Mouse (Mus musculus): ENCODE results near the gene Cidec. TPM values are rescaled to one million over a fixed set of nuclear protein-coding genes. Genes with fewer than 3 reads are reported as not detected.
A peak's percentile ranks its signal among the peaks of the same experiment; 100 is the strongest.

Gene Cidec
- polyA plus RNA-seq, 1 experiment = 102 TPM

GRCm38 (mm10) chr6:113416416-113416815 is 19.1 kb downstream of the Cidec start:
- TF ChIP-seq CTCF (conservative IDR thresholded peaks at IDR 0.05; ENCODE audit: insufficient read depth, insufficient read length, low read depth, low read length) = no peak
- TF ChIP-seq POLR2A (IDR thresholded peaks at IDR 0.05; ENCODE audit: low read depth, low read length) = no peak
- no peak for DNase-seq
- 56% methylated on average over 5 of the region's 5 CpGs for WGBS
- no peaks in the 10 kb centered on the region for H3K36me3 ChIP-seq (ENCODE audit: control insufficient read depth, insufficient read depth, low read length)
- no peaks in the 10 kb centered on the region for H3K27me3 ChIP-seq (replicated peaks; ENCODE audit: control insufficient read depth, insufficient read depth, low read length)
- no peak overlapping the region for H3K4me3 ChIP-seq (ENCODE audit: insufficient read depth, low read depth, low read length)
- H3K27ac ChIP-seq (ENCODE audit: insufficient read depth, low read depth, low read length) = no peak overlapping the region
- peaks cover 15% of the 10 kb centered on the region; the same call in 1 of the 2 replicates for H3K4me1 ChIP-seq (ENCODE audit: control insufficient read depth, insufficient read depth, low read length)

GRCm38 (mm10) chr6:113410001-113410400 is 25.6 kb downstream of the Cidec start:
- H3K4me1 ChIP-seq (ENCODE audit: control insufficient read depth, insufficient read depth, low read length) = no peaks in the 10 kb centered on the region
- H3K27me3 ChIP-seq (replicated peaks; ENCODE audit: control insufficient read depth, insufficient read depth, low read length) = no peaks in the 10 kb centered on the region
- TF ChIP-seq CTCF (conservative IDR thresholded peaks at IDR 0.05; ENCODE audit: insufficient read depth, insufficient read length, low read depth, low read length) = no peak
- TF ChIP-seq POLR2A (IDR thresholded peaks at IDR 0.05; ENCODE audit: low read depth, low read length) = no peak
- no peaks in the 10 kb centered on the region for H3K36me3 ChIP-seq (ENCODE audit: control insufficient read depth, insufficient read depth, low read length)
- 89% methylated on average over 1 of the region's 1 CpGs for WGBS
- no peak overlapping the region for H3K4me3 ChIP-seq (ENCODE audit: insufficient read depth, low read depth, low read length)
- no peak for DNase-seq
- H3K27ac ChIP-seq (ENCODE audit: insufficient read depth, low read depth, low read length) = no peak overlapping the region

- Histone ChIP-seq H3K27ac (ENCODE audit: insufficient read depth, low read depth, low read length) (no peak overlapping the region), H3K36me3 (ENCODE audit: control insufficient read depth, insufficient read depth, low read length) (no peaks in the 10 kb centered on the region), H3K4me3 (ENCODE audit: insufficient read depth, low read depth, low read length) (no peak overlapping the region), H3K27me3 (replicated peaks; ENCODE audit: control insufficient read depth, insufficient read depth, low read length) (no peaks in the 10 kb centered on the region), H3K4me1 (ENCODE audit: control insufficient read depth, insufficient read depth, low read length) (peaks cover 8% of the 10 kb centered on the region; the same call in 1 of the 2 replicates)
- WGBS = 76% methylated on average over 9 of the region's 9 CpGs
- peak; percentile 35 for DNase-seq
- TF ChIP-seq CTCF (conservative IDR thresholded peaks at IDR 0.05; ENCODE audit: insufficient read depth, insufficient read length, low read depth, low read length) = peak; percentile 46; the same call in 1 of the 2 replicates
- no peak for TF ChIP-seq POLR2A (IDR thresholded peaks at IDR 0.05; ENCODE audit: low read depth, low read length)
These were observed 28.9 kb downstream of the Cidec start for GRCm38 (mm10) chr6:113406683-113407082.

GRCm38 (mm10) chr6:113405483-113405882 is 30.1 kb downstream of the Cidec start:
- Histone ChIP-seq H3K36me3 (ENCODE audit: control insufficient read depth, insufficient read depth, low read length) (no peaks in the 10 kb centered on the region), H3K4me3 (ENCODE audit: insufficient read depth, low read depth, low read length) (no peak overlapping the region), H3K4me1 (ENCODE audit: control insufficient read depth, insufficient read depth, low read length) (peaks cover 8% of the 10 kb centered on the region; the same call in 1 of the 2 replicates), H3K27me3 (replicated peaks; ENCODE audit: control insufficient read depth, insufficient read depth, low read length) (no peaks in the 10 kb centered on the region), H3K27ac (ENCODE audit: insufficient read depth, low read depth, low read length) (no peak overlapping the region)
- no peak for DNase-seq
- TF ChIP-seq CTCF (conservative IDR thresholded peaks at IDR 0.05; ENCODE audit: insufficient read depth, insufficient read length, low read depth, low read length) = no peak
- no peak for TF ChIP-seq POLR2A (IDR thresholded peaks at IDR 0.05; ENCODE audit: low read depth, low read length)
- 81% methylated on average over 6 of the region's 6 CpGs for WGBS

- DNase-seq = peak; percentile 66
- Histone ChIP-seq H3K36me3 (ENCODE audit: control insufficient read depth, insufficient read depth, low read length) (no peaks in the 10 kb centered on the region), H3K27me3 (replicated peaks; ENCODE audit: control insufficient read depth, insufficient read depth, low read length) (no peaks in the 10 kb centered on the region), H3K4me3 (ENCODE audit: insufficient read depth, low read depth, low read length) (no peak overlapping the region), H3K27ac (ENCODE audit: insufficient read depth, low read depth, low read length) (peak overlapping the region; percentile 4; the same call in 1 of the 2 replicates), H3K4me1 (ENCODE audit: control insufficient read depth, insufficient read depth, low read length) (peaks cover 8% of the 10 kb centered on the region; the same call in 1 of the 2 replicates)
- 68% methylated on average over 12 of the region's 12 CpGs for WGBS
- no peak for TF ChIP-seq POLR2A (IDR thresholded peaks at IDR 0.05; ENCODE audit: low read depth, low read length)
- TF ChIP-seq CTCF (conservative IDR thresholded peaks at IDR 0.05; ENCODE audit: insufficient read depth, insufficient read length, low read depth, low read length) = no peak
These were observed 30.7 kb downstream of the Cidec start for GRCm38 (mm10) chr6:113404649-113405448.

GRCm38 (mm10) chr6:113402094-113402493 is 33.5 kb downstream of the Cidec start:
- 83% methylated on average over 13 of the region's 13 CpGs for WGBS
- H3K4me3 ChIP-seq (ENCODE audit: insufficient read depth, low read depth, low read length) = no peak overlapping the region
- H3K4me1 ChIP-seq (ENCODE audit: control insufficient read depth, insufficient read depth, low read length) = peaks cover 8% of the 10 kb centered on the region; the same call in 1 of the 2 replicates
- no peaks in the 10 kb centered on the region for H3K27me3 ChIP-seq (replicated peaks; ENCODE audit: control insufficient read depth, insufficient read depth, low read length)
- H3K27ac ChIP-seq (ENCODE audit: insufficient read depth, low read depth, low read length) = no peak overlapping the region
- no peaks in the 10 kb centered on the region for H3K36me3 ChIP-seq (ENCODE audit: control insufficient read depth, insufficient read depth, low read length)
- DNase-seq = no peak
- TF ChIP-seq CTCF (conservative IDR thresholded peaks at IDR 0.05; ENCODE audit: insufficient read depth, insufficient read length, low read depth, low read length) (no peak), POLR2A (IDR thresholded peaks at IDR 0.05; ENCODE audit: low read depth, low read length) (no peak)

- TF ChIP-seq POLR2A (IDR thresholded peaks at IDR 0.05; ENCODE audit: low read depth, low read length) (no peak), CTCF (conservative IDR thresholded peaks at IDR 0.05; ENCODE audit: insufficient read depth, insufficient read length, low read depth, low read length) (no peak)
- DNase-seq = no peak
- H3K4me3 ChIP-seq (ENCODE audit: insufficient read depth, low read depth, low read length) = no peak overlapping the region
- H3K27me3 ChIP-seq (replicated peaks; ENCODE audit: control insufficient read depth, insufficient read depth, low read length) = no peaks in the 10 kb centered on the region
- H3K27ac ChIP-seq (ENCODE audit: insufficient read depth, low read depth, low read length) = no peak overlapping the region
- WGBS = 64% methylated on average over 10 of the region's 10 CpGs
- H3K36me3 ChIP-seq (ENCODE audit: control insufficient read depth, insufficient read depth, low read length) = no peaks in the 10 kb centered on the region
- peaks cover 5% of the 10 kb centered on the region; the same call in 1 of the 2 replicates for H3K4me1 ChIP-seq (ENCODE audit: control insufficient read depth, insufficient read depth, low read length)
These were observed 39.1 kb downstream of the Cidec start for GRCm38 (mm10) chr6:113396270-113397030.

Data from kidney, adult 2 months (tissue).